Mouse (Mus musculus) NIH3T3 (cell line): ENCODE measurements around the gene Wwc2.
"Not testable (repeated sequence)": the region's sequence is repeated elsewhere in the genome, so short reads cannot be mapped to it uniquely, and the experiment has no call there.

ENCODE experiments used
- DNase-seq: peaks from one replicate; pipeline ENCODE4 v3.0.0-alpha.2; 2012; ENCODE audit warnings: low read depth

The Wwc2 gene

GRCm38 (mm10) chr8:47851824-47852502 is 138.8 kb downstream of the Wwc2 start:
- peak; percentile 43 for DNase-seq

GRCm38 (mm10) chr8:47849842-47850241 is 140.9 kb downstream of the Wwc2 start:
- DNase-seq: peak; percentile 32

GRCm38 (mm10) chr8:47847931-47848330 is 142.8 kb downstream of the Wwc2 start:
- DNase-seq: no peak

GRCm38 (mm10) chr8:47847161-47847560 is 143.6 kb downstream of the Wwc2 start:
- DNase-seq: no peak

- DNase-seq: no peak
Observed at GRCm38 (mm10) chr8:47845956-47846355, 144.8 kb downstream of the Wwc2 start.

- no peak for DNase-seq
Observed at GRCm38 (mm10) chr8:47843651-47844050, 147.1 kb downstream of the Wwc2 start.

- DNase-seq: no peak
Observed at GRCm38 (mm10) chr8:47843063-47843462, 147.7 kb downstream of the Wwc2 start.

GRCm38 (mm10) chr8:47833944-47834343 is 156.8 kb downstream of the Wwc2 start:
- DNase-seq: no peak

- DNase-seq: no peak
Observed at GRCm38 (mm10) chr8:47832616-47833015, 158.1 kb downstream of the Wwc2 start.

GRCm38 (mm10) chr8:47826911-47827310 is 163.8 kb downstream of the Wwc2 start:
- no peak for DNase-seq

GRCm38 (mm10) chr8:47825596-47825995 is 165.1 kb downstream of the Wwc2 start:
- no peak for DNase-seq

- DNase-seq: no peak
Observed at GRCm38 (mm10) chr8:47824182-47824581, 166.5 kb downstream of the Wwc2 start, which contains the start of gene Cldn22. Gene Cldn22, plus strand, starts transcription at chr8:47824482.

GRCm38 (mm10) chr8:47823777-47824176 is 166.9 kb downstream of the Wwc2 start:
- DNase-seq: peak; percentile 27

- not testable (repeated sequence) for DNase-seq
Observed at GRCm38 (mm10) chr8:47822541-47822940, 168.2 kb downstream of the Wwc2 start.

GRCm38 (mm10) chr8:47821843-47822242 is 168.9 kb downstream of the Wwc2 start, which contains the start of gene Cldn24:
Gene Cldn24, plus strand, starts transcription at chr8:47822143.
- no peak for DNase-seq

GRCm38 (mm10) chr8:47820914-47821772 is 169.6 kb downstream of the Wwc2 start:
- DNase-seq: no peak

- DNase-seq: no peak
Observed at GRCm38 (mm10) chr8:47819034-47819433, 171.7 kb downstream of the Wwc2 start.

- DNase-seq: no peak
Observed at GRCm38 (mm10) chr8:47811221-47811620, 179.5 kb downstream of the Wwc2 start.

- no peak for DNase-seq
Observed at GRCm38 (mm10) chr8:47810666-47811015, 180.1 kb downstream of the Wwc2 start.

- DNase-seq: no peak
Observed at GRCm38 (mm10) chr8:47809970-47810665, 180.6 kb downstream of the Wwc2 start.

- no peak for DNase-seq
Observed at GRCm38 (mm10) chr8:47804262-47804661, 186.5 kb downstream of the Wwc2 start.

- no peak for DNase-seq
Observed at GRCm38 (mm10) chr8:47802349-47802748, 188.4 kb downstream of the Wwc2 start.

GRCm38 (mm10) chr8:47799438-47799837 is 191.3 kb downstream of the Wwc2 start:
- DNase-seq: no peak
